ENCODE assay signal across 9 mouse cellular contexts in the genomic region with DNA sequence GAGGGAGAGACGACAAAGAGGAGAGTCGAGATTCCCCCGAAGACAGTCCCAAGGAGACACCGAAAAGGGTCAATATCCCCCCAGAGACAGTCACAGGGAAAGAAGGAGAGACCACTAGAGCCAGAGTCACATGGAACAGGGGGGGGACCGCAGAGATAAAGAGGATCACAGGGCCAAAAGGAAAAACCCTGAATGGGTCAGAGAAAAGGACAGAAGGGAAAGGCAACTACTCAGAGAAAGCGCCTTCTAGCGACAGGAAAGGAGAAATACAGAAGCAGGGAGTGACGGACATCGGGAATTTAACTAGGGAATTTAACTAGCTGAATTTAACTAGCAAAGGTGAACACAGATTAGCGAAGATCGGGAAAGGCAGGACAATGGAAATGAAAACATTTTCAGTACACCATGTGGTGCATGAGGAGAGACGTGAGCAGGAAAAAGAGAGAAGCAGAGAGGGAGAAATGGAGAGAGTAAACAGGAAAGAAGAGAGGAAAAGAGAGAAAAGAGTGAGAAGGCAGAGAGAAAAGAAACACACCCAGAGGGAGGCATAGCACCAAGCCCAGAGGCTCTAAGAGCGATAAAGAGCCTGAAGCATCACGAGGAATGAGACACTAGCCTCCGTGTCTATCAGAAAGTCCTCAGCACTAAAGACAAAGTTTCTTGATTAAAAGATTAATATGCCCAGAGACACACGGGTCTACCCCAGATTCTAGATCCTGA. TPM values are rescaled to one million over a fixed set of nuclear protein-coding genes. Genes with fewer than 3 reads are reported as not detected.
DNase-seq lines count a peak whose midpoint lies in the region; ATAC-seq lines count a peak whose summit lies in the region.
"Had no signal": no experiment of that assay in that cellular context is flagged by ENCODE, and none has a peak within 500 bp of the region (broad histone marks: within the 10 kb centered on the region; RNA-seq: fewer than 3 reads in every experiment).

No protein-coding gene starts in this region.

- H3K4me1 ChIP-seq in kidney, embryonic 14.5 days (ENCODE audit: control insufficient read depth, insufficient read depth, low read length), result peaks cover 9% of the 10 kb centered on the region; the same call in 1 of the 2 replicates
- peaks cover 62% of the 10 kb centered on the region for H3K4me1 ChIP-seq in heart, embryonic 13.5 days
- peaks cover 23% of the 10 kb centered on the region for H3K4me1 ChIP-seq in liver, embryonic 15.5 days (replicated peaks)

- WGBS in kidney, embryonic 14.5 days, result 3% methylated on average over 16 of the region's 16 CpGs
- 3% methylated on average over 16 of the region's 16 CpGs for WGBS in heart, embryonic 13.5 days
- WGBS in liver, embryonic 15.5 days (ENCODE audit: insufficient replicate concordance), result 1% methylated on average over 16 of the region's 16 CpGs

- DNase-seq in kidney, postnatal 25 days, result no peak
- DNase-seq in cerebellum, postnatal 10 days, result peak; percentile 39 to 65
- DNase-seq in retina, embryonic 14.5 days (ENCODE audit: low spot score), result peak; percentile 75
- DNase-seq in right cerebral cortex, adult 18-20 months, result no peak
- DNase-seq in ovary, adult 18-20 months (ENCODE audit: low spot score), result no peak

- H3K27me3 ChIP-seq in kidney, embryonic 14.5 days (ENCODE audit: control insufficient read depth, insufficient read depth, low read length), result peaks cover 38% of the 10 kb centered on the region
- H3K27me3 ChIP-seq in heart, embryonic 13.5 days (replicated peaks), result peaks cover 44% of the 10 kb centered on the region
- H3K27me3 ChIP-seq in liver, embryonic 15.5 days, result peaks cover 61% of the 10 kb centered on the region

- H3K4me3 ChIP-seq in kidney, embryonic 14.5 days (ENCODE audit: low read length), result peak overlapping the region; percentile 37
- H3K4me3 ChIP-seq in heart, embryonic 13.5 days, result peak overlapping the region; percentile 52
- H3K4me3 ChIP-seq in liver, embryonic 15.5 days (replicated peaks), result peak overlapping the region; percentile 23

- H3K4me2 ChIP-seq in kidney, embryonic 14.5 days (replicated peaks; ENCODE audit: low read depth, low read length), result peak overlapping the region; percentile 56
- peak overlapping the region; percentile 87 for H3K4me2 ChIP-seq in heart, embryonic 13.5 days
- peak overlapping the region; percentile 59 for H3K4me2 ChIP-seq in liver, embryonic 15.5 days

- peaks cover 9% of the 10 kb centered on the region for H3K36me3 ChIP-seq in kidney, embryonic 14.5 days (ENCODE audit: control insufficient read depth, insufficient read depth, low read length)
- H3K36me3 ChIP-seq in heart, embryonic 13.5 days, result peaks cover 30% of the 10 kb centered on the region
- H3K36me3 ChIP-seq in liver, embryonic 15.5 days (replicated peaks), result peaks cover 9% of the 10 kb centered on the region; the same call in 1 of the 2 replicates

- H3K9me3 ChIP-seq in kidney, embryonic 14.5 days (ENCODE audit: control insufficient read depth, low read length), result no peaks in the 10 kb centered on the region
- H3K9me3 ChIP-seq in heart, embryonic 13.5 days, result no peaks in the 10 kb centered on the region
- H3K9me3 ChIP-seq in liver, embryonic 15.5 days (replicated peaks), result no peaks in the 10 kb centered on the region

- ATAC-seq in kidney, embryonic 14.5 days (ENCODE audit: low FRiP score, low TSS enrichment), result peak; percentile 6; the same call in 1 of the 2 replicates
- 0 out of 2 replicates have a peak, but pooled peaks have one; percentile 10 for ATAC-seq in heart, embryonic 13.5 days (ENCODE audit: extremely low read depth, insufficient number of reproducible peaks, low FRiP score, low TSS enrichment)
- no peak for ATAC-seq in liver, embryonic 15.5 days (ENCODE audit: insufficient read depth)

- no peak overlapping the region for H3K27ac ChIP-seq in kidney, embryonic 14.5 days (ENCODE audit: low read depth, low read length)
- peak overlapping the region; percentile 71 for H3K27ac ChIP-seq in heart, embryonic 13.5 days (replicated peaks)
- H3K27ac ChIP-seq in liver, embryonic 15.5 days (replicated peaks), result no peak overlapping the region

- H3K9ac ChIP-seq in kidney, embryonic 14.5 days (ENCODE audit: low read depth, low read length), result peak overlapping the region; percentile 40; the same call in 1 of the 2 replicates
- H3K9ac ChIP-seq in heart, embryonic 13.5 days, result peak overlapping the region; percentile 73
- H3K9ac ChIP-seq in liver, embryonic 15.5 days, result no peak overlapping the region

RNA-seq across cellular contexts. Expression of a gene that starts 13.7 kb away (rescaled TPM):
- polyA plus RNA-seq in kidney, embryonic 14.5 days (2014; fragmentation: Nextera tagmentation; extraction: Ambion mirVana), result 0.10 and 0.28 TPM in 2 replicates
- 0.04 and 0.13 TPM in 2 replicates for polyA plus RNA-seq in heart, embryonic 13.5 days (2015; fragmentation: Nextera tagmentation; extraction: Ambion mirVana)
- 0.05 TPM in 1 of 2 replicates, not detected in the other for polyA plus RNA-seq in liver, embryonic 15.5 days (2015; fragmentation: Nextera tagmentation; extraction: Ambion mirVana)

RNA-seq across cellular contexts. Expression of a gene that starts 13.8 kb away (rescaled TPM):
- polyA plus RNA-seq in kidney, embryonic 14.5 days (2014; fragmentation: Nextera tagmentation; extraction: Ambion mirVana), result 50.5 and 81.3 TPM in 2 replicates
- polyA plus RNA-seq in heart, embryonic 13.5 days (2015; fragmentation: Nextera tagmentation; extraction: Ambion mirVana), result 159 and 162 TPM in 2 replicates
- polyA plus RNA-seq in liver, embryonic 15.5 days (2015; fragmentation: Nextera tagmentation; extraction: Ambion mirVana), result 31.5 and 41.0 TPM in 2 replicates

RNA-seq across cellular contexts. Expression of a gene that starts 30.0 kb away (rescaled TPM):
- polyA plus RNA-seq in kidney, embryonic 14.5 days (2014; fragmentation: Nextera tagmentation; extraction: Ambion mirVana), result 2.2 and 2.8 TPM in 2 replicates
- 0.19 and 0.51 TPM in 2 replicates for polyA plus RNA-seq in heart, embryonic 13.5 days (2015; fragmentation: Nextera tagmentation; extraction: Ambion mirVana)
- 0.03 TPM in 1 of 2 replicates, not detected in the other for polyA plus RNA-seq in liver, embryonic 15.5 days (2015; fragmentation: Nextera tagmentation; extraction: Ambion mirVana)

RNA-seq across cellular contexts. Expression of a gene that starts 53.2 kb away (rescaled TPM):
- 0.03 TPM in 1 of 2 replicates, not detected in the other for polyA plus RNA-seq in kidney, embryonic 14.5 days (2014; fragmentation: Nextera tagmentation; extraction: Ambion mirVana)
- not detected in 2 replicates for polyA plus RNA-seq in heart, embryonic 13.5 days (2015; fragmentation: Nextera tagmentation; extraction: Ambion mirVana)
- 0.33 and 0.35 TPM in 2 replicates for polyA plus RNA-seq in liver, embryonic 15.5 days (2015; fragmentation: Nextera tagmentation; extraction: Ambion mirVana)
- polyA plus RNA-seq: large intestine, adult 2 months had no signal

Comparison
In these comparisons a context has a peak if more than half of its experiments do, and no peak if none do; other contexts are left out.
1. DNase-seq: peak in cerebellum, postnatal 10 days (2 of 2) and retina, embryonic 14.5 days (single experiment); none in kidney, postnatal 25 days (0 of 2), right cerebral cortex, adult 18-20 months (single experiment) and ovary, adult 18-20 months (single experiment).
2. Peak in every context shown above with its lines, with median percentiles within 50 percentile points of each other: H3K4me2 ChIP-seq and H3K4me3 ChIP-seq.